Mouse (Mus musculus) forebrain, embryonic 13.5 days (tissue): Measurements from ENCODE around the gene Serpinb6a. TPM values are rescaled to one million over a fixed set of nuclear protein-coding genes. Genes with fewer than 3 reads are reported as not detected.

Experiments used
- ATAC-seq: fragments of 200-750 bp; cut with Nextera tagmentation; 2 replicates; pipeline ENCODE4 v1.8.0; 2017
- H3K27ac ChIP-seq: fragments of 300-500 bp; sonication (generic); 2 replicates; pipeline ENCODE4 v1.5.1; 2015; ENCODE audit warnings: inconsistent platforms, mild to moderate bottlenecking, moderate library complexity
- H3K27me3 ChIP-seq: fragments of 300-500 bp; sonication (generic); 2 replicates; pipeline ENCODE4 v1.6.1; 2015; ENCODE audit warnings: mild to moderate bottlenecking, inconsistent platforms
- H3K36me3 ChIP-seq: fragments of 300-500 bp; sonication (generic); 2 replicates; pipeline ENCODE4 v1.6.1; 2015; ENCODE audit warnings: mild to moderate bottlenecking, inconsistent platforms; ENCODE audit not compliant: poor library complexity, severe bottlenecking
- H3K4me1 ChIP-seq: fragments of 300-500 bp; sonication (generic); 2 replicates; pipeline ENCODE4 v1.6.1; 2015; ENCODE audit warnings: inconsistent platforms
- H3K4me2 ChIP-seq: fragments of 300-500 bp; sonication (generic); 2 replicates; pipeline ENCODE4 v1.6.1; 2015; ENCODE audit warnings: inconsistent platforms, mild to moderate bottlenecking, moderate library complexity
- H3K4me3 ChIP-seq: fragments of 300-500 bp; sonication (generic); 2 replicates; pipeline ENCODE4 v1.5.1; 2015; ENCODE audit warnings: mild to moderate bottlenecking, inconsistent platforms
- H3K9ac ChIP-seq: fragments of 300-500 bp; sonication (generic); 2 replicates; pipeline ENCODE4 v1.6.1; 2015; ENCODE audit warnings: mild to moderate bottlenecking, inconsistent platforms
- H3K9me3 ChIP-seq: fragments of 300-500 bp; sonication (generic); replicated peaks from 2 replicates; pipeline ENCODE4 v1.6.1; 2016; ENCODE audit warnings: inconsistent platforms
- WGBS: fragments of 180-500 bp; shearing (Covaris S2); methylation state at CpG from one replicate; pipeline ENCODE4 v1.1.7; 2015; 5-methylcytosine and 5-hydroxymethylcytosine counted together
- polyA plus RNA-seq: library from polyadenylated mRNA; unstranded; fragments of >200 nt; fragmentation: Nextera tagmentation; extraction: Ambion mirVana; gene quantifications from 2 replicates; pipeline ENCODE4 v1.2.1, GENCODE M21; 2015

The Serpinb6a gene
- polyA plus RNA-seq, 1 experiment from 2014 or later: 27.9 TPM

GRCm38 (mm10) chr13:34037172-34038055 is 34.8 kb upstream of the Serpinb6a start, which contains the start of gene Bphl:
Gene Bphl, plus strand, starts transcription at chr13:34037597.
- peak; percentile 98 for ATAC-seq

DNA sequence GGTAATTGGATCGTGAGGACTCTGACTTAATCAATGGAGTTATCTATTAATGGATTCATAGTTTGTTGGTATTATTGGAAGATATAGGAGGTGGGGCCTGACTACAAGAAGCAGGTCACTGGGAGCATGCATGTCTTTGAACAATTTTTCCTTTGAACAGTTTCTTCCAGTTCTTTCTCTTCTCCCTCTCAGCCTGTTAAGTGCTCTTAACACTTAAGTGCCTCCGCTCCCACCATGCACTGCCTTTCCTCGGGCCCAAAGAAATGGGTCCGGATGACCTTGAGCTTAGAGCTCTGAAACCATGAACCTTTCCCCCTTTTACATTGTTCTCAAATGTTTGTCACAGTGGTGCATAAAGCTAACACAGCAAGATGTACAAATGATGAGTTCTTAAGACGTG is 34.1 kb upstream of the Serpinb6a start:
- ATAC-seq: no peak
- no peak overlapping the region for H3K4me3 ChIP-seq
- peak overlapping the region; percentile 83 for H3K27ac ChIP-seq
- H3K4me1 ChIP-seq: peaks cover 23% of the 10 kb centered on the region
- peak overlapping the region; percentile 84 for H3K4me2 ChIP-seq
- H3K9me3 ChIP-seq: no peaks in the 10 kb centered on the region; the same call in 1 of the 2 replicates
- peak overlapping the region; percentile 92; the same call in 1 of the 2 replicates for H3K9ac ChIP-seq
- no peaks in the 10 kb centered on the region for H3K27me3 ChIP-seq
- 84% methylated on average over 5 of the region's 5 CpGs for WGBS
- peaks cover 20% of the 10 kb centered on the region for H3K36me3 ChIP-seq

More at GRCm38 (mm10) chr13:34037172-34038055, 34.8 kb upstream of the Serpinb6a start, which contains the start of gene Bphl:
- H3K9me3 ChIP-seq: no peaks in the 10 kb centered on the region; the same call in 1 of the 2 replicates
- peaks cover 18% of the 10 kb centered on the region for H3K36me3 ChIP-seq
- H3K4me3 ChIP-seq: peak within 1 kb of the TSS; percentile 75
- no peaks in the 10 kb centered on the region for H3K27me3 ChIP-seq
- peak within 1 kb of the TSS; percentile 84 for H3K4me2 ChIP-seq
- H3K9ac ChIP-seq: peak within 1 kb of the TSS; percentile 92
- under 1% methylated on average over 37 of the region's 37 CpGs for WGBS
- H3K4me1 ChIP-seq: peaks cover 23% of the 10 kb centered on the region
- H3K27ac ChIP-seq: peak within 1 kb of the TSS; percentile 83

- Histone ChIP-seq H3K4me1 (peaks cover 23% of the 10 kb centered on the region), H3K27ac (no peak overlapping the region), H3K9me3 (no peaks in the 10 kb centered on the region; the same call in 1 of the 2 replicates), H3K9ac (no peak overlapping the region), H3K4me3 (no peak overlapping the region), H3K36me3 (peaks cover 30% of the 10 kb centered on the region), H3K27me3 (no peaks in the 10 kb centered on the region), H3K4me2 (no peak overlapping the region)
- no peak for ATAC-seq
- 84% methylated on average over 3 of the region's 3 CpGs for WGBS
Observed at GRCm38 (mm10) chr13:34035424-34035823, 32.8 kb upstream of the Serpinb6a start.

DNA sequence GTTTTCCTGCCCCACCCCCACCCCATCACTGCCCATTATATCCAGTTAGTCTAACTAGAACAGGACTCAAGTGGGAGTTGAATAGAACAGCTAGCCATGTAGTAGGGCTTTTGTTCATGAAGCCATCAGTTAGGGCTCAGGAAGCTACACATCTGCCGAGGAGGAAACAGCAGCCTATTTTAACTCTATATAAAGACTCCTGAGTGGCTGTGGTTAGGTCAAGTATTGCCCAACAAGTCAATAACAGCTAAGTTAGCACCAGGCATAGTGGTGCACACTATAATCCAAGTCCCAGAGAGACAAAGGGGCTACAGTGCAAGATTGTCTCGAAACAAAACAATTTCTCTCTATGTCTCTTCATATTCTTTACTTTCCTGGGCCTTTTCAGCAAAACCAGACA is 29.4 kb upstream of the Serpinb6a start:
- Histone ChIP-seq H3K4me3 (no peak overlapping the region), H3K27me3 (no peaks in the 10 kb centered on the region), H3K36me3 (peaks cover 42% of the 10 kb centered on the region), H3K9me3 (no peaks in the 10 kb centered on the region), H3K27ac (no peak overlapping the region), H3K4me1 (peaks cover 4% of the 10 kb centered on the region), H3K9ac (no peak overlapping the region), H3K4me2 (no peak overlapping the region)
- no peak for ATAC-seq
- WGBS: 55% methylated on average over 2 of the region's 2 CpGs

GRCm38 (mm10) chr13:34021998-34022397 is 19.4 kb upstream of the Serpinb6a start:
- H3K4me1 ChIP-seq: no peaks in the 10 kb centered on the region
- no peak overlapping the region for H3K9ac ChIP-seq
- no peak for ATAC-seq
- H3K9me3 ChIP-seq: no peaks in the 10 kb centered on the region
- H3K27me3 ChIP-seq: no peaks in the 10 kb centered on the region
- H3K36me3 ChIP-seq: peaks cover 24% of the 10 kb centered on the region
- 88% methylated on average over 2 of the region's 2 CpGs for WGBS
- no peak overlapping the region for H3K4me2 ChIP-seq
- H3K4me3 ChIP-seq: no peak overlapping the region
- no peak overlapping the region for H3K27ac ChIP-seq

DNA sequence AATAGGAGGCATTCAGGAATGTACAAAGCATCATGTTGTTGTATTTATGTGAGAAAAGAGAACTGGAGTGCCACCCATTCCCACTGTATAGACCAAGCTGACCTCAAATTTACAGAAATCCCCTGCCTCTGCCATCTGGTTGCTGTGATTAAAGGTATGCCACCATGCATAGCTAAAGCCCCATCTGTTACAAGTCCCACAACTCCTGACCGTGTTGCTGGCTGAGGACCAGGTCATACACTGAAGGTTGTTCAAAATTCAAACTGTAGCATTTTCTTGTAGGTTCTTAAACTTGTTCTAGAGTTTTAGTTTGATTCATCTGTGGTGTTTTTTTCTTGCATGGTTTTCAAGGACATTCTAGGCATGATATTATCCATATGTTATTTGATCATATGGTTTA is 15.9 kb upstream of the Serpinb6a start:
- ATAC-seq: no peak
- H3K9ac ChIP-seq: no peak overlapping the region
- no peaks in the 10 kb centered on the region for H3K27me3 ChIP-seq
- 91% methylated on average over 1 of the region's 1 CpGs for WGBS
- H3K36me3 ChIP-seq: peaks cover 47% of the 10 kb centered on the region
- H3K27ac ChIP-seq: no peak overlapping the region
- no peak overlapping the region for H3K4me3 ChIP-seq
- no peak overlapping the region for H3K4me2 ChIP-seq
- no peaks in the 10 kb centered on the region for H3K9me3 ChIP-seq
- no peaks in the 10 kb centered on the region for H3K4me1 ChIP-seq

DNA sequence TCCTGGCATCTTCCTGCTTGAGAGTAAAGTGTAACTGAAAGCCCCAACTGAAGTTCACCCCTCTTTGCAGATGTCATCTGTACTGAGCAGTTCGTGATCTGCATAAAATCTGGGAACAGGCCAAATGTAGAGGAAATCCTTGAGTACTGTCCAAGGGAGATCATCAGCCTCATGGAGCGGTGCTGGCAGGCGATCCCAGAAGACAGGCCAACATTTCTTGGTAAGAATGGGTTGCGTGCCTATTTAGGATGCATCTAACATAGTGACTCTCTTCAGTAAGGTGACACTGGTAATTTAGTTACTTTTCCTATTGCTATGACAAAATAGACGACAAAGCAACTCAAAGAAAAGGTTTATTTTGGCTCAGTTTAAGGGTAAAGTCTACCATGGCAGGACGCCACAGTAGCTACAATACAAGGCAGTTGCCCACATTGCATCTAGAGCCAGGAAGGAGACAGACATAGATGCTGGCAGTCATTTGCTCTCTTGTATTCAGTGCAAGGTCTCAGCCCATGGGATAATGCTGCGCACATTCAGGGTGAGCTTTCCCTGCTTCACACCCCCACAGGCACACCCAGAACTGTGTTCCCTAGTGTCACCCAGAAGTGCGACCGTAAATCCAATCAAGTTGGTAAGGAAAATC is 14.5 kb upstream of the Serpinb6a start:
- no peaks in the 10 kb centered on the region for H3K27me3 ChIP-seq
- peaks cover 53% of the 10 kb centered on the region for H3K36me3 ChIP-seq
- H3K4me1 ChIP-seq: no peaks in the 10 kb centered on the region
- H3K9ac ChIP-seq: no peak overlapping the region
- 93% methylated on average over 9 of the region's 9 CpGs for WGBS
- no peaks in the 10 kb centered on the region for H3K9me3 ChIP-seq
- no peak overlapping the region for H3K4me3 ChIP-seq
- no peak; the same call in 1 of the 2 replicates for ATAC-seq
- no peak overlapping the region for H3K4me2 ChIP-seq
- H3K27ac ChIP-seq: no peak overlapping the region

GRCm38 (mm10) chr13:34007234-34007633 is 4.6 kb upstream of the Serpinb6a start:
- WGBS: 76% methylated on average over 2 of the region's 2 CpGs
- no peak for ATAC-seq
- Histone ChIP-seq H3K9ac (no peak overlapping the region), H3K4me2 (no peak overlapping the region), H3K9me3 (no peaks in the 10 kb centered on the region), H3K4me1 (peaks cover 5% of the 10 kb centered on the region), H3K27ac (no peak overlapping the region), H3K36me3 (no peaks in the 10 kb centered on the region), H3K4me3 (no peak overlapping the region), H3K27me3 (no peaks in the 10 kb centered on the region)

GRCm38 (mm10) chr13:34003058-34003457 is 464 bp upstream of the Serpinb6a start:
- peaks cover 16% of the 10 kb centered on the region for H3K4me1 ChIP-seq
- H3K9ac ChIP-seq: peak overlapping the region; percentile 88
- 7% methylated on average over 5 of the region's 5 CpGs for WGBS
- H3K9me3 ChIP-seq: no peaks in the 10 kb centered on the region
- H3K27ac ChIP-seq: no peak overlapping the region
- H3K4me2 ChIP-seq: peak overlapping the region; percentile 81
- peak overlapping the region; percentile 96 for H3K4me3 ChIP-seq
- H3K27me3 ChIP-seq: no peaks in the 10 kb centered on the region
- no peaks in the 10 kb centered on the region for H3K36me3 ChIP-seq
- no peak for ATAC-seq

DNA sequence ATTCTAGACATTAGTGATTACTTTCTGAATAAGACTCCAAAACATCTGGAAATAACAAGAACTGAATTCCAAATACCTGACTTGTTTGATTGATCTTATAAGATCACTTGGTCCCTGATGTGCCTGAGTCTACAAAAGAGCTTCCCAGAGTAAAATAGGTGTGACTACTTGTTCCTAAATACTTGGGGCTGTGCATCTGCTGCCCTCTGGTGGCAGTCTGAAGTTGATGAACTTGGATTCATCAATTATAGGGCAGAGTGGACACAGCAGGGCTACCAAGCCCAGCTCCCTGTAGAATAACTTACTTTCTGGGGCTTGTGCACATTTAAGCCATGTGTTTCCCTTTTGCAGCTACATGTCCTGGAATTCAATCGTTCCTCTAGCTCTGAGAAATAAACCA is 7.4 kb downstream of the Serpinb6a start:
- Histone ChIP-seq H3K4me1 (no peaks in the 10 kb centered on the region), H3K4me2 (no peak overlapping the region), H3K4me3 (no peak overlapping the region), H3K27me3 (no peaks in the 10 kb centered on the region), H3K9me3 (no peaks in the 10 kb centered on the region), H3K27ac (no peak overlapping the region), H3K36me3 (0 out of 2 replicates have a peak, but pooled peaks cover 4% of the 10 kb centered on the region), H3K9ac (no peak overlapping the region)
- ATAC-seq: 0 out of 2 replicates have a peak, but pooled peaks have one; percentile 53
- WGBS: 20% methylated on average over 1 of the region's 1 CpGs

- Histone ChIP-seq H3K9me3 (no peaks in the 10 kb centered on the region), H3K36me3 (0 out of 2 replicates have a peak, but pooled peaks cover 4% of the 10 kb centered on the region), H3K9ac (no peak overlapping the region), H3K4me2 (no peak overlapping the region), H3K4me1 (no peaks in the 10 kb centered on the region), H3K4me3 (no peak overlapping the region), H3K27ac (no peak overlapping the region), H3K27me3 (no peaks in the 10 kb centered on the region)
- WGBS: 85% methylated on average over 5 of the region's 5 CpGs
- ATAC-seq: no peak
Observed at GRCm38 (mm10) chr13:33989625-33990024, 13.0 kb downstream of the Serpinb6a start.

DNA sequence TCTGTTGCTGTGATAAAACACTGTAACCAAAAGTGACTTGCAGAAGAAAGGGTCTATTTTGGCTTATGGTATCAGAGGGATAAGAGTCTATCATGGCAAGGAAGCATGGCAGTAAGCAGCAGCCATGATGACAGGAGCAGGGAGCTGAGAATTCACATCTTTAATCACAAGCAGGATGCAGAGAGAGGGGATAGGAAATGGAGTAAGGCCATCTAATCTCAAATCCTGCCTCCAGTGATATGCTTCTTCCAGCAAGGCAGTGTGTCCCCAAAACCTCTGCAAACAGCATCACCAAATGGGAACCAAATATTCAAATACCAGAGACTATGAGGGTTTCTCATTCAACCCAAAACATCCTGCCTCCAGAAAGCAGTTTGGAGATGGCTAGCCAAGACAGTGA is 36.0 kb downstream of the Serpinb6a start:
- no peaks in the 10 kb centered on the region for H3K36me3 ChIP-seq
- peaks cover 6% of the 10 kb centered on the region for H3K4me1 ChIP-seq
- H3K9me3 ChIP-seq: no peaks in the 10 kb centered on the region
- H3K4me2 ChIP-seq: no peak overlapping the region
- no peak overlapping the region for H3K9ac ChIP-seq
- no peak overlapping the region for H3K4me3 ChIP-seq
- ATAC-seq: no peak
- no peaks in the 10 kb centered on the region for H3K27me3 ChIP-seq
- H3K27ac ChIP-seq: no peak overlapping the region
